Mouse (Mus musculus): ENCODE data around the gene Sstr5. TPM values are rescaled to one million over a fixed set of nuclear protein-coding genes. Genes with fewer than 3 reads are reported as not detected.

The Sstr5 gene
- total and polyA plus RNA-seq, 3 experiments: not detected

DNA sequence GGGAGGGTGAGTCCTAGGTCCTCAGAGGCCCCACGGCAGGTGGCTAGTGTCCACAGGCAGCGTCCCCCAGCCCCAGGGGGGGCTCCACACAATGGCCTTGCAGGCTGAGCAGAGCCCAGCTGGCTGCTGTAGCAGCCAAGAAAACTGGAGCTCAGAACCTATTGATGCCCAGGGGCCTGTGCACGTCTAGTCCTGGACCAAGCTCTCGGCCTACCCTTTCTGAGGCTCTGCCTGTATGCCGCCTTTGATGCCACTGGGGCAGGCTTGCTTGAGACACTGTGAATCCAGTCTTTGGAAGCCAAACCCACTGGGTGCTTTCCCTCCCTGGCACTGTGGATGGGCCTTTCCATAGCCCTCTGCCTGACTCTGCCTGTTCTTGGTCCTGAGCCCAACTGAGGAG lies 22.4 kb upstream of the Sstr5 start:
- no peaks in the 10 kb centered on the region for H3K79me2 ChIP-seq (ENCODE audit: control insufficient read depth, insufficient read depth, low read length, poor library complexity)
- no peak overlapping the region for H3K27ac ChIP-seq (ENCODE audit: control insufficient read depth, low read depth, low read length)
- H3K9ac ChIP-seq (ENCODE audit: control insufficient read depth, low read depth, low read length, poor library complexity, severe bottlenecking): no peak overlapping the region
- H3K4me1 ChIP-seq (ENCODE audit: control insufficient read depth in 1 of 2, insufficient read depth in 2 of 2, low read length in 2 of 2): no peaks in the 10 kb centered on the region
- no peaks in the 10 kb centered on the region for H3K27me3 ChIP-seq (ENCODE audit: control insufficient read depth in 1 of 2, insufficient read depth in 2 of 2, low read length in 2 of 2)
- TF ChIP-seq MYC (IDR thresholded peaks at IDR 0.05; ENCODE audit: low read depth, low read length) (no peak), TCF12 (IDR thresholded peaks at IDR 0.05; ENCODE audit: low read depth, low read length) (no peak), TBP (IDR thresholded peaks at IDR 0.05; ENCODE audit: low read depth, low read length) (no peak), NRF1 (IDR thresholded peaks at IDR 0.05; ENCODE audit: insufficient read depth, low read depth, low read length, poor library complexity, severe bottlenecking) (no peak), SMC3 (IDR thresholded peaks at IDR 0.05; ENCODE audit: low read depth, low read length) (no peak), NELFE (IDR thresholded peaks at IDR 0.05; ENCODE audit: low read depth, low read length) (no peak), MYB (IDR thresholded peaks at IDR 0.05; ENCODE audit: low read depth, low read length) (no peak), EP300 (IDR thresholded peaks at IDR 0.05; ENCODE audit: low read depth in 1 of 2, low read length in 2 of 2) (no peak), MAFK (IDR thresholded peaks at IDR 0.05; ENCODE audit: borderline replicate concordance, low read depth, low read length) (no peak), ZMIZ1 (IDR thresholded peaks at IDR 0.05; ENCODE audit: low read depth, low read length) (no peak), RCOR1 (IDR thresholded peaks at IDR 0.05; ENCODE audit: low read depth, low read length) (no peak), POLR2A (IDR thresholded peaks at IDR 0.05; ENCODE audit: control insufficient read depth in 1 of 2, insufficient read depth in 1 of 2, low read depth in 1 of 2, low read length in 2 of 2, poor library complexity in 1 of 2) (no peak), CHD2 (IDR thresholded peaks at IDR 0.05; ENCODE audit: low read length) (no peak), CTCF (IDR thresholded peaks at IDR 0.05 in 2 of 3, conservative IDR thresholded peaks at IDR 0.05 in 1 of 3; ENCODE audit: control insufficient read depth in 1 of 3, insufficient read depth in 1 of 3, low read depth in 2 of 3, low read length in 3 of 3, poor library complexity in 1 of 3, severe bottlenecking in 1 of 3) (no peak), MAX (IDR thresholded peaks at IDR 0.05; ENCODE audit: low read length) (no peak), ZKSCAN1 (IDR thresholded peaks at IDR 0.05; ENCODE audit: low read depth, low read length) (no peak)
- no peaks in the 10 kb centered on the region for H3K36me3 ChIP-seq (ENCODE audit: control insufficient read depth in 1 of 2, insufficient read depth in 2 of 2, low read length in 2 of 2)
- no peak for DNase-seq (ENCODE audit: low read depth, low spot score)
- H3K4me3 ChIP-seq (ENCODE audit: control insufficient read depth in 1 of 2, insufficient read depth in 1 of 2, low read depth in 2 of 2, low read length in 2 of 2): no peak overlapping the region
- H3K9me3 ChIP-seq (replicated peaks; ENCODE audit: insufficient read depth, low read length): no peaks in the 10 kb centered on the region

DNA sequence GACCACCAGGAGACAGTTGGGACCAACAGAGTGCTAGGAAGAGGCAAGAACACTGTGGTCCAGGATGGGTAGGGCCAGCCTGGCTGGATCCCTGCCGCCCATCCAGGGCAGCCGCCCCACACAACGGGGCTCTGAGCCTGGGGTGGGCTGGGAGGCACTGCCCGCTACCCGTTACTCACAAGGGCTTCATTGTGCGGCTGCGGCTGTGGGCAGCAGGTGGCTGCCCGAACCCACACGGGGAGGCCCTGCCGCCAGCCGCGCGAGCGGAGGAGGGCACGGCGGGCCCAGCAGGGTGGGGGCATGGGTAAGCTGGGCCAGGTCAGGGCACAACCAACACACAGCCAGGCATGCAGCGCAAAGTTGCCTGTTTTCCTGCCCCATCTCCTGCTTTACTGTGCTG lies 21.1 kb upstream of the Sstr5 start:
- Histone ChIP-seq H3K9me3 (replicated peaks; ENCODE audit: insufficient read depth, low read length) (no peaks in the 10 kb centered on the region), H3K27ac (ENCODE audit: control insufficient read depth, low read depth, low read length) (no peak overlapping the region), H3K9ac (ENCODE audit: control insufficient read depth, low read depth, low read length, poor library complexity, severe bottlenecking) (no peak overlapping the region), H3K79me2 (ENCODE audit: control insufficient read depth, insufficient read depth, low read length, poor library complexity) (no peaks in the 10 kb centered on the region), H3K4me1 (ENCODE audit: control insufficient read depth in 1 of 2, insufficient read depth in 2 of 2, low read length in 2 of 2) (no peaks in the 10 kb centered on the region), H3K36me3 (ENCODE audit: control insufficient read depth in 1 of 2, insufficient read depth in 2 of 2, low read length in 2 of 2) (no peaks in the 10 kb centered on the region), H3K27me3 (ENCODE audit: control insufficient read depth in 1 of 2, insufficient read depth in 2 of 2, low read length in 2 of 2) (no peaks in the 10 kb centered on the region), H3K4me3 (ENCODE audit: control insufficient read depth in 1 of 2, insufficient read depth in 1 of 2, low read depth in 2 of 2, low read length in 2 of 2) (no peak overlapping the region)
- DNase-seq (ENCODE audit: low read depth, low spot score): no peak
- TF ChIP-seq USF2 (IDR thresholded peaks at IDR 0.05; ENCODE audit: borderline replicate concordance in 1 of 2, insufficient read depth in 1 of 2, low read depth in 1 of 2, low read length in 2 of 2) (no peak), MYC (IDR thresholded peaks at IDR 0.05; ENCODE audit: low read depth, low read length) (no peak), HCFC1 (IDR thresholded peaks at IDR 0.05; ENCODE audit: low read depth, low read length) (no peak), KAT2A (conservative IDR thresholded peaks at IDR 0.05; ENCODE audit: low read depth, low read length) (no peak), JUND (IDR thresholded peaks at IDR 0.05; ENCODE audit: low read depth, low read length) (no peak), POLR2AphosphoS2 (IDR thresholded peaks at IDR 0.05; ENCODE audit: low read length) (no peak)
